Mouse (Mus musculus): Measurements from ENCODE around the gene Tfcp2l1.

DNA sequence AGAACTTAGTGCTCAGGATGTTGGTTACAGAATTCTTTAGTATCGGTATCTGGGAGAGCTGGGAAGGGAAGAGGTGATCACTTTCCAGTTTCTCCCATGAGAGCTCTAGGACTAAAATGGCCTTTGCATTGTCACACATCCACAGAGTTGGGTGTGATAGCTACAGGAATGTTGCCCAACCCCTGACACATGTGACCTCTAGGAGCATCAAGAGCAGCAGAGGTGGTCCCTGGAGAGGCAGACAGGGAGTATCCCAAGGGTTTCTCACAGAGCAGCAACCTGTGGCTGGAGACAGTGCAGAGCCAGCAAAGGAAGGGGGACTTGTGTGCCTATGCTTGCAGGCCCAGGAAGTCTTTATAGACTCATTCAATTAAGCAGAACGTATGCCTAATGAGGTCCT, 1.3 kb upstream of the Tfcp2l1 start:
- TF ChIP-seq POLR2A (IDR thresholded peaks at IDR 0.05; ENCODE audit: insufficient read depth, low read depth, low read length) (no peak), CTCF (IDR thresholded peaks at IDR 0.05) (no peak), EP300 (IDR thresholded peaks at IDR 0.05; ENCODE audit: insufficient read depth, low read depth, low read length) (no peak)
